Mouse (Mus musculus) stomach, embryonic 16.5 days (tissue): ENCODE results near the gene Acp4. TPM values are rescaled to one million over a fixed set of nuclear protein-coding genes. Genes with fewer than 3 reads are reported as not detected.
A peak's percentile ranks its signal among the peaks of the same experiment; 100 is the strongest.
"Not testable (repeated sequence)": the region's sequence is repeated elsewhere in the genome, so short reads cannot be mapped to it uniquely, and the experiment has no call there.

Source experiments
- ATAC-seq: fragments of 200-750 bp; cut with Nextera tagmentation; 2 replicates; pipeline ENCODE4 v1.8.0; 2017; ENCODE audit warnings: moderate number of reproducible peaks, moderate TSS enrichment; ENCODE audit not compliant: insufficient read depth, low FRiP score
- H3K27ac ChIP-seq: fragments of 300-500 bp; sonication (generic); 2 replicates; pipeline ENCODE4 v1.5.1; 2014; ENCODE audit warnings: low read length
- H3K27me3 ChIP-seq: fragments of 300-500 bp; sonication (generic); 2 replicates; pipeline ENCODE4 v1.6.1; 2014; ENCODE audit warnings: low read length, control low read depth, mixed read lengths; ENCODE audit not compliant: control insufficient read depth, insufficient read depth
- H3K36me3 ChIP-seq: fragments of 300-500 bp; sonication (generic); 2 replicates; pipeline ENCODE4 v1.6.1; 2014; ENCODE audit warnings: low read length; ENCODE audit not compliant: control insufficient read depth, insufficient read depth
- H3K4me1 ChIP-seq: fragments of 300-500 bp; sonication (generic); 2 replicates; pipeline ENCODE4 v1.6.1; 2014; ENCODE audit warnings: low read length, control low read depth, mixed read lengths; ENCODE audit not compliant: control insufficient read depth, insufficient read depth
- H3K4me2 ChIP-seq: fragments of 300-500 bp; sonication (generic); 2 replicates; pipeline ENCODE4 v1.6.1; 2014; ENCODE audit warnings: low read depth, low read length, mixed read lengths
- H3K4me3 ChIP-seq: fragments of 300-500 bp; sonication (generic); replicated peaks from 2 replicates; pipeline ENCODE4 v1.5.1; 2014; ENCODE audit warnings: mild to moderate bottlenecking, low read length
- H3K9ac ChIP-seq: fragments of 300-500 bp; sonication (generic); 2 replicates; pipeline ENCODE4 v1.6.1; 2014; ENCODE audit warnings: low read length
- H3K9me3 ChIP-seq: fragments of 300-500 bp; sonication (generic); replicated peaks from 2 replicates; pipeline ENCODE4 v1.6.1; 2016; ENCODE audit warnings: low read length, control low read depth; ENCODE audit not compliant: control insufficient read depth
- WGBS: fragments of 180-500 bp; shearing (Covaris S2); extraction: QIAGEN DNeasy Blood & Tissue Kit; methylation state at CpG from one replicate; pipeline ENCODE4 v1.1.7; 2014; 5-methylcytosine and 5-hydroxymethylcytosine counted together
- polyA plus RNA-seq: library from polyadenylated mRNA; unstranded; fragments of >200 nt; fragmentation: Nextera tagmentation; extraction: Ambion mirVana; gene quantifications from 2 replicates; pipeline ENCODE4 v1.2.1, GENCODE M21; 2015

The Acp4 gene
- 0.27 TPM in 1 of 2 replicates, not detected in the other for polyA plus RNA-seq

GRCm38 (mm10) chr7:44257278-44257677, at the start of gene Acp4:
TSS of gene Acp4 (minus strand) at chr7:44257378.
- Histone ChIP-seq H3K9ac (no peak within 1 kb of the TSS), H3K4me2 (no peak within 1 kb of the TSS), H3K27me3 (no peaks in the 10 kb centered on the region), H3K9me3 (no peaks in the 10 kb centered on the region), H3K4me3 (no peak within 1 kb of the TSS), H3K27ac (no peak within 1 kb of the TSS), H3K4me1 (no peaks in the 10 kb centered on the region), H3K36me3 (peaks cover 5% of the 10 kb centered on the region; the same call in 1 of the 2 replicates)
- ATAC-seq: no peak
- WGBS: 70% methylated on average over 4 of the region's 4 CpGs

GRCm38 (mm10) chr7:44306516-44307240, 49.5 kb upstream of the Acp4 start, which contains the start of gene Clec11a:
TSS of gene Clec11a (minus strand) at chr7:44306902.
- H3K9me3 ChIP-seq: no peaks in the 10 kb centered on the region
- peak within 1 kb of the TSS; percentile 54 for H3K9ac ChIP-seq
- peak within 1 kb of the TSS; percentile 90 for H3K4me2 ChIP-seq
- peaks cover 27% of the 10 kb centered on the region for H3K4me1 ChIP-seq
- 49% methylated on average over 6 of the region's 6 CpGs for WGBS
- peaks cover 6% of the 10 kb centered on the region for H3K27me3 ChIP-seq
- H3K27ac ChIP-seq: peak within 1 kb of the TSS; percentile 79
- H3K4me3 ChIP-seq: peak within 1 kb of the TSS; percentile 74
- no peak for ATAC-seq
- no peaks in the 10 kb centered on the region for H3K36me3 ChIP-seq

DNA sequence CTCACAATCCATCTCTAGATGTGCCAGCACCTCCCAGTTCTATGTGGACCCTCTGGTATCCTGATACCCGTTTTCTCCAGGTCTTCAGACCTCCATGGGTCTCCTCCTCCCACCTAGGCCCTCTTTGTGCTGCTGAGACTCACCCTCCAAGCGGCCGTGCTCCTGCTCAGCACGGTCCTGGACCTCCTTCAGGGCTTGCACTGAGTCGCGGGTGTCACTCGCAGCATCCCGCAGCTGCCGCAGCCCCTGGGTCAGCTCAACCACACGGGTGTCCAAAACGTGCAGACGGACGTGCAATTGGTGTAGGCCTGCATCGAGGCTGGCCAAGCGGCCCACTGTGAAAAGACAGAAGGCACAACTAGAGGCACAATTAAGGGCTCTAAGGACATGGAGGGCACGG, 48.5 kb upstream of the Acp4 start:
- peak overlapping the region; percentile 74 for H3K4me3 ChIP-seq
- peak overlapping the region; percentile 54 for H3K9ac ChIP-seq
- H3K9me3 ChIP-seq: no peaks in the 10 kb centered on the region
- no peaks in the 10 kb centered on the region for H3K36me3 ChIP-seq
- peaks cover 19% of the 10 kb centered on the region for H3K4me1 ChIP-seq
- 12% methylated on average over 16 of the region's 16 CpGs for WGBS
- peak overlapping the region; percentile 90 for H3K4me2 ChIP-seq
- ATAC-seq: no peak
- peak overlapping the region; percentile 79 for H3K27ac ChIP-seq
- H3K27me3 ChIP-seq: peaks cover 2% of the 10 kb centered on the region; the same call in 1 of the 2 replicates

- under 1% methylated on average over 49 of the region's 49 CpGs for WGBS
- peak overlapping the region; percentile 90 for H3K27ac ChIP-seq
- peak overlapping the region; percentile 90 for H3K9ac ChIP-seq
- H3K9me3 ChIP-seq: no peaks in the 10 kb centered on the region
- H3K4me3 ChIP-seq: peak overlapping the region; percentile 74
- H3K36me3 ChIP-seq: no peaks in the 10 kb centered on the region
- H3K27me3 ChIP-seq: peaks cover 2% of the 10 kb centered on the region; the same call in 1 of the 2 replicates
- H3K4me1 ChIP-seq: peaks cover 16% of the 10 kb centered on the region
- H3K4me2 ChIP-seq: peak overlapping the region; percentile 90
- peak; percentile 96 for ATAC-seq
These were observed 47.8 kb upstream of the Acp4 start for GRCm38 (mm10) chr7:44304775-44305641.

DNA sequence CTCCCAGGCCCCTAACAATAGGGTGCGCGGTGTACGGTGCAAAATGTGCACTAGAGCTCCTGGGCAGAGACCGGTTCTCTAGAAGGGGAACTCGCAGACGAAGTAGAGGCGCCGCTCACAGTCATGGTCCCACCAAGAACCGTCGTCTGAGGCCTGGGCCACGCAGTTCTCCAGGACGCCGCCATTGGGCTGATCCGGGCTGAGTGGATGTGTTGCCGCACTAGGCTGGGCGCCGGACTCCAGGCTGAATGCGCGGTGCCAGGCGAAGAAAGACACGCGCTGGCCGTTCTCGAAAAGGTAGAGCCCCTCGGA, 47.2 kb upstream of the Acp4 start:
- under 1% methylated on average over 25 of the region's 25 CpGs for WGBS
- Histone ChIP-seq H3K9ac (peak overlapping the region; percentile 90), H3K4me3 (peak overlapping the region; percentile 74), H3K36me3 (no peaks in the 10 kb centered on the region), H3K9me3 (no peaks in the 10 kb centered on the region), H3K4me1 (peaks cover 16% of the 10 kb centered on the region), H3K4me2 (peak overlapping the region; percentile 90), H3K27me3 (peaks cover 2% of the 10 kb centered on the region; the same call in 1 of the 2 replicates), H3K27ac (peak overlapping the region; percentile 90)
- ATAC-seq: peak; percentile 2; the same call in 1 of the 2 replicates

GRCm38 (mm10) chr7:44303346-44304340, 46.5 kb upstream of the Acp4 start:
- Histone ChIP-seq H3K4me1 (peaks cover 16% of the 10 kb centered on the region), H3K9ac (peak overlapping the region; percentile 90), H3K36me3 (no peaks in the 10 kb centered on the region), H3K27ac (peak overlapping the region; percentile 90), H3K27me3 (peaks cover 2% of the 10 kb centered on the region; the same call in 1 of the 2 replicates), H3K4me2 (peak overlapping the region; percentile 90), H3K4me3 (peak overlapping the region; percentile 74), H3K9me3 (no peaks in the 10 kb centered on the region)
- 81% methylated on average over 14 of the region's 14 CpGs for WGBS
- ATAC-seq: no peak

- H3K9ac ChIP-seq, H3K4me1 ChIP-seq, H3K4me2 ChIP-seq, H3K27me3 ChIP-seq, ATAC-seq, H3K9me3 ChIP-seq, H3K27ac ChIP-seq, H3K36me3 ChIP-seq, H3K4me3 ChIP-seq: not testable (repeated sequence)
- 89% methylated on average over 2 of the region's 2 CpGs for WGBS
These were observed 40.3 kb upstream of the Acp4 start for GRCm38 (mm10) chr7:44297501-44297900.

- Histone ChIP-seq H3K9me3 (peaks cover 6% of the 10 kb centered on the region; the same call in 1 of the 2 replicates), H3K27me3 (no peaks in the 10 kb centered on the region; the same call in 1 of the 2 replicates), H3K4me1 (no peaks in the 10 kb centered on the region), H3K27ac (no peak overlapping the region), H3K4me3 (no peak overlapping the region), H3K4me2 (no peak overlapping the region), H3K36me3 (no peaks in the 10 kb centered on the region), H3K9ac (no peak overlapping the region)
- no peak for ATAC-seq
- 48% methylated on average over 4 of the region's 4 CpGs for WGBS
These were observed 34.2 kb upstream of the Acp4 start for GRCm38 (mm10) chr7:44291418-44291817.
